Mouse (Mus musculus) R1 (cell line): ENCODE data around the gene Lcorl.

Experiments
- DNase-seq: peaks from one replicate; pipeline ENCODE4 v3.0.0-alpha.2; 2018; ENCODE audit warnings: low read depth, low spot score

Lcorl gene

GRCm38 (mm10) chr5:45709653-45710052 is 147.8 kb downstream of the Lcorl start:
- DNase-seq: no peak

DNA sequence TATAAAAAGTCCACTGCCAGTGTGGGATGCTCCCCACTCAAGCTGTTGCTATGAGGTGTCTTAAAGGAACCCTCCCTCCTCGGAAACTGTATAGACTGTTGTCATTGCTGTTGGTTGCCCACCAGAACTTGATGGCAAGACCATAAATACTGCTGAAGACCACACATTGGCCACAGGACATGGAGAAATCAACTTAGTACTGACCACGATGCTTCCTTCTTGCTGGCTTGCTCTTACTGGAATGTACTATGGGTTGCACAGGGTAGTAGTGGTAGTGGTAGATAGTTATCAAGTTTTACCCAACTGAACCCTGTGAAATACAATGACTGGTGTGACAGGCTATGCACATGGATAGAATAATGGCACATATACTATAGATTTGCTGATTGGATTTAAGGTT is 150.6 kb downstream of the Lcorl start:
- DNase-seq: no peak

DNA sequence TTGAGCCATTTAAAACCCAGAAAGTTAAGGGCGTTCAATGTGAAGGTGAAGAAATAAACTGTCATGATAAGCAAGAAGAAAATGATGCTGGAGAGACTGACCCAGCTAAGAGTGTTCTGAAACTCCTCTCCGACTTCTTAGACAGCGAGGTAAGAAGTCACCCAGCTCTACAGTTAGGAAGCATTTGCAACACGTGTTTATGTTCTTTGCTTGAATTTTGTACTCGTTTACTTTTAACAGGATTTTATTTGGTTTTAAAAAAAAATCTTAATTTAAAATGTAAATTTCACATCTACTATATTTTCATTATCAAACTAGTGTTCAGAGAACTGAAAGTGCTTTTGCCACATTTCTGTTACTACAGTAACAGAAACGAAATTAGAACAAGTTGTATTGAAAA is 165.7 kb downstream of the Lcorl start:
- no peak for DNase-seq

DNA sequence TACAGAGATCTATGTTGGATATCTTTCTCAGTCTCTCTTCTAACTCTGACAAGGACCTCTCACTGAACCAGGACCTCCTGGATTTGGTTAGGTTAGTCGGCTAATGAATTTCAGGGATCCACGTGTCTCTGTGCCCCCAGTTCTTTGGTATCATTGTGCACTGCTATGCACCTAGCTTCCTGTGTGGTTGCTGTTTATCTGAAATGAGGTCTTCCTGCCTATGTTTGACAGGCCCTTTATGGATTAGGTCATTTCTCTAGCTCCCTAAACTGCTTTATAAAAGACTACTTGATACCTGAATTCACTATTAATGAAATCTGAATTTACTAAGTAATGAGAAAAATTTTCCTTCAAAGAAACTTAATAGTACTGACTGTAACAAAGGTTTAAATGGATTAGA is 166.6 kb downstream of the Lcorl start:
- no peak for DNase-seq

GRCm38 (mm10) chr5:45689152-45689551 is 168.3 kb downstream of the Lcorl start:
- DNase-seq: peak; percentile 15

GRCm38 (mm10) chr5:45686223-45686622 is 171.2 kb downstream of the Lcorl start:
- no peak for DNase-seq

GRCm38 (mm10) chr5:45685243-45685642 is 172.2 kb downstream of the Lcorl start:
- no peak for DNase-seq

- DNase-seq: no peak
Measured at GRCm38 (mm10) chr5:45683388-45683787, 174.0 kb downstream of the Lcorl start.

DNA sequence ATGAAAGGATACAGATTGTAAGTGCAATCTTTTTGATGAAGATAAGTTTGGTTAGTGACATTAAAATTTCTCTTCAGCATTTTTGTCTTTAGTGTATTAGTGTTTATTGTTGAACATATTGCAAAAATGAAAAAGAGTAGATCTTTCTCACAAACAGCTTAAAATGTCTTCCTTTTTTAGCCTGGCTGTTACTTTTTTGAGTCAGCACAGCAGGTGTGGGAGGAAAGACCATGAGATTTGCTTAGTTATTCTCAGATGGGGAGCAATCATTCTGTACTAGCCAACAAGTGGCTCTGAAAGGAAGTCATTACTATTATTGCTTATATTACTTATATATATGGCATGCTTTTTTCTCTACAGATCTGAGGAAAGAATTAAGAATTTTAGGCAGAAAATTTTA is 177.5 kb downstream of the Lcorl start:
- no peak for DNase-seq

GRCm38 (mm10) chr5:45677639-45678038 is 179.8 kb downstream of the Lcorl start:
- DNase-seq: no peak

GRCm38 (mm10) chr5:45675032-45675431 is 182.4 kb downstream of the Lcorl start:
- no peak for DNase-seq

DNA sequence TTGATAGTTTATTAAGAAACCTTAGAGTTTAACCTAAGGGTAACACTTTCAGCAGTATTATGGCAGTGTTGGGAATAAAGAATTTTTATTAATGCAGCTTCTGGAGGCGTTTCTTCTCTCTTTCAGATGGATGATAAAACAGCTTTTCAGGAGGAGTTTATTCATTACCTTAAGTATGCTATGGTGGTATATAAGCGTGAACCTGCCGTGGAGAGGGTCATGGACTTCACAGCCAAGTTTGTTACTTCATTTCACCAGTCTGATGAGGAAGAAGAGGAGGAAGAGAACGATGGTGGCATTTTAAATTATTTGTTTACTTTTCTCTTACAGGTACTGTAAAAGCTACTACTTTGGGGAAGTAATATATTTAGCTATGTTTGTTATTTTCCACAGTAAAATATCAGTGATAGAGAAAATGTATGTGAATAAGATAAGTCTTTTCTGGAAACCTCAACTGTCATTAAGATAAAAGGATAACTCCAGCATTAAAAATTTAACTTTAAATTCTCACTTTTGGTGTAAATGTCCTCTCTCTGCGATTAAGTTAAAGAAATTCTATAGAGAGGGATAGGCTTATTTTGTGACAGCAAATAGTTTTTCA is 186.4 kb downstream of the Lcorl start:
- no peak for DNase-seq

DNA sequence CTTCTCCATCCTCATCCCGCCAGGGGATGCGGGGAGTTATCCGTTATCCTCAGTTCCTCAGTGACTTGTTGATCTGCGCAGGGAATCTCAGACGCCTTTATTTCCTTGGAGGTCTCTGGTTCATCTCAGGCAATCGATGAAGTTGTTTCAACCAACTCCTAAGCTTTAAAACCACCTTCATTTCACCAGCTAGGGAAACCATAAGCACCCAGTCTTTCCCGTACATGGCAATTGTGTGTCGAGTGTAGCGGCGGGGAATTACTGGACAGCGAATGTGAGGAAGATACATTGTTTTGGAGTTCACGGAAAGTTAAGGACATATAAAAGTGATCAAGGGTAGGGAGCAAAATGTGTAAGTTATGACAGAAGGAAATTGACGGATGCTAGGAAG is 187.1 kb downstream of the Lcorl start:
- DNase-seq: no peak

GRCm38 (mm10) chr5:45669598-45670279 is 187.7 kb downstream of the Lcorl start, which contains the start of gene Ncapg:
TSS of gene Ncapg (plus strand) at chr5:45669919.
- DNase-seq: peak; percentile 99

- no peak for DNase-seq
Measured at GRCm38 (mm10) chr5:45669234-45669597, 188.2 kb downstream of the Lcorl start.

DNA sequence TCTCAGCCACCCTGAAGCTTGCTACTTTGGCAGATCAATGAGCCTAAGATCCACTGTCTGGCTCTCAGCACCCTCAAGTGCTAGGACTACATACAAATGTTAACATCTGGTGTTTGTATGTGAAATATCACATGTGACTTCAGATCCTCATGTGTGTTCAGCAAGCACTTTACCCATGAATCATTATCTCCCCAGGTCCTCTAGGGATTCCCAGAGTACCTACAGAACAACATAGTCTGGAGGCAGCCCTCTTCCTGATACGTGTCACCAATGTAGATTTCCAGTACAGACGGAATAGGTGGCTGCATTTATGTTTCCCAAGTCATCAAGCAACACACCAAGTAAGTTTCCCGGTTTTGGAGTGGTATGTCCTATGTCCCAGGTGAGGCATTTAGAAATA is 188.6 kb downstream of the Lcorl start:
- peak; percentile 34 for DNase-seq

- DNase-seq: peak; percentile 34
Measured at GRCm38 (mm10) chr5:45668324-45668723, 189.1 kb downstream of the Lcorl start.

- DNase-seq: peak; percentile 65
Measured at GRCm38 (mm10) chr5:45658406-45658805, 199.0 kb downstream of the Lcorl start.

DNA sequence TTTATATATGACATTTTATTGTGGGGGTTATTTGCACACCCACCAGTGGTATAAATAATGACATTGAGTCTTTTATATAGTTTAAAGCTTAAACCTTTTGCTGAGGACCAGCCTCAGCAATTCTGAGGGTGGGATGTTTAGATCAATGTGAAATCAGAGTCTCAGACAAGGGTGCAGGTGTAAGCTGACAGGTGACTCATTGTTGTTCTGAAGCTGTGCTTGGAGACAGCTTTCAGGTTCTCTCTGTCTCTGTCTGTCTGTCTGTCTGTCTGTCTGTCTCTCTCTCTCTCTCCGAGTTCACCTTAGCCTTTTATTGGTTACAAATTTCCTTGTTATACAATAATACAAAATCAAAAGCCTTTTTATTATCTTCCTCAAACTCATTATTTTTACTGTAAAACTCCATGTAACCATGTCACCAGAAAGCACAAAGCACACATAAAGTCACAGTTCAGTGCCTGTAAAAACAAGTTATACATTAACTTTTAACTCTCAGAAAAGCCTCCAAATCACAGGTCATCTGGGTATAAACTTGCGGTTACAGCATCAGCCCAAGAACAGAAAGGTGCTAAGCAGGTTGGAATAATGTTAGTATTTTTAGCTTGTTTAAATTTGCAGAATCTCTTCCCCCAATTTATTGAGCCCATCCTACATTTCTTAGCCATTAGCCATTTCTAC is 206.2 kb downstream of the Lcorl start:
- DNase-seq: no peak
